Mouse (Mus musculus) brown adipose tissue, adult 24 weeks (tissue): ENCODE measurements at regions not wholly inside any gene's neighbourhood (a gene's known extent, or its start where the extent isn't known, plus 50 kb on each side); places are given as distances from the start of the nearest gene placed in this dataset.

Source experiments
- H3K27ac ChIP-seq: fragments of 200-500 bp; replicated peaks from 2 replicates; pipeline ENCODE4 v1.5.1; 2012; ENCODE audit warnings: low read depth, mild to moderate bottlenecking, low read length
- H3K4me1 ChIP-seq: fragments of 200-500 bp; 2 replicates; pipeline ENCODE4 v1.6.1; 2012; ENCODE audit warnings: low read length, mixed read lengths; ENCODE audit not compliant: control insufficient read depth, insufficient read depth, insufficient read length
- H3K4me3 ChIP-seq: fragments of 200-500 bp; 2 replicates; pipeline ENCODE4 v1.5.1; 2012; ENCODE audit warnings: low read depth, mild to moderate bottlenecking, low read length, moderate library complexity; ENCODE audit not compliant: insufficient read depth

DNA sequence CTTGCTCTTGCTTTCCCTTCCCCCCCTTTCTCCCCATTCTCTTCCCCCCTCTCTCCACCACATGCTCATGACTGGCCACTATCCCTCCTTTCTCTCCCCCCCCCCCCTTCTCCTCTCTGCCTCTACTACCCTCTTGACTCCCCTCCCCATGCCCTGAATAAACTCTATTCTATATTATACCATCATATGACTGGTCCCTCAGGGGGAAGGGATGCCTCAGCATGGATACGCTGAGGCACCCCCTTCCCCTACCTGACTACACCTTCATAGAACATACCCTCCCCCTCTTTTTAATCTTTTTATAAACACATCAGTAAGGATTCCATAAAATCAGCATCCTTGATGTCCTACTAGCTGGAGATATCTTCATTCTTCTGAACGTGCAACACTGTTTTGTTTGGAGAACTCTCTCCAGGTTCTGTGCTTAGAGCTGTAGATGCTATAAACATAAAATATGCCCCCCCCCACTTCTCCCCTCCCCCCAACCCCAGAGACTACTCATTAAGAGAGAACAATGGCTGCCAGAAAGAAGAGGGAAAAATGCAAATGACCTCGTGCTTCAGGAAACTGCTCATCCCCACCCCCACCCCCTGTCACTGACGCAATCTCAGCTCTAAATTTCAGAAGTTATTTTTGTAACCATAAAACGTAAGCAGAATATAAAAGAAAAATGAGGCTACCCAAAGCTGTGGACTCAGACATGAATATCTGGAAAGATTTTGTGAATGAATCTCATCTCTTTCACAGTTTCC, 102.3 kb downstream of the Pja2 start:
- Histone ChIP-seq H3K27ac (no peak overlapping the region), H3K4me3 (no peak overlapping the region), H3K4me1 (no peaks in the 10 kb centered on the region)

- Histone ChIP-seq H3K4me3 (no peak overlapping the region), H3K27ac (peak overlapping the region; percentile 52; the same call in 1 of the 2 replicates), H3K4me1 (no peaks in the 10 kb centered on the region)
Observed at GRCm38 (mm10) chr17:64214599-64214998, 117.1 kb downstream of the Pja2 start.

GRCm38 (mm10) chr17:64213251-64213650, 118.5 kb downstream of the Pja2 start:
- H3K4me1 ChIP-seq = no peaks in the 10 kb centered on the region
- no peak overlapping the region for H3K4me3 ChIP-seq
- no peak overlapping the region for H3K27ac ChIP-seq

DNA sequence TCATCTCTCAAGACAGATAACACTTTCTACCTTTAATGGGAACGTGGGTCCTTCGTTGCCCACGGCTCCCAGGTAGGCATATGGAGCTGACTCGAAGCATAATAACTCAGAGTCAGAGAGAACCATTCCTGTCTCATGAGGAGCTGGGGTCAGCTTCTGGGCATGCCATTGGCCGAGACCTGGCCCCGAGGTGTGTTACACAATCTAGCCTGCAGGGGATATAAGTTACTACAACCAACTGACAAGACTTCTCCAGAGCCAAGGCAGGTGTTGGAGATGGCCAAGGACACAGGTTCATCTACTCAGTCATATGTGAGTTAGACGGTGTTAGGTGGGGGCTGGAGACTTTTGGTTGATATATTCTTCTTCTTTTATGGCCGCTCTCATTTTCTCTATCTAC, 120.4 kb downstream of the Pja2 start:
- no peak overlapping the region for H3K27ac ChIP-seq
- H3K4me3 ChIP-seq = no peak overlapping the region
- H3K4me1 ChIP-seq = no peaks in the 10 kb centered on the region

- Histone ChIP-seq H3K27ac (no peak overlapping the region), H3K4me3 (no peak overlapping the region), H3K4me1 (no peaks in the 10 kb centered on the region)
Observed at GRCm38 (mm10) chr17:64210366-64210765, 121.3 kb downstream of the Pja2 start.

GRCm38 (mm10) chr17:64209640-64210039, 122.1 kb downstream of the Pja2 start:
- no peaks in the 10 kb centered on the region for H3K4me1 ChIP-seq
- no peak overlapping the region for H3K4me3 ChIP-seq
- no peak overlapping the region for H3K27ac ChIP-seq

DNA sequence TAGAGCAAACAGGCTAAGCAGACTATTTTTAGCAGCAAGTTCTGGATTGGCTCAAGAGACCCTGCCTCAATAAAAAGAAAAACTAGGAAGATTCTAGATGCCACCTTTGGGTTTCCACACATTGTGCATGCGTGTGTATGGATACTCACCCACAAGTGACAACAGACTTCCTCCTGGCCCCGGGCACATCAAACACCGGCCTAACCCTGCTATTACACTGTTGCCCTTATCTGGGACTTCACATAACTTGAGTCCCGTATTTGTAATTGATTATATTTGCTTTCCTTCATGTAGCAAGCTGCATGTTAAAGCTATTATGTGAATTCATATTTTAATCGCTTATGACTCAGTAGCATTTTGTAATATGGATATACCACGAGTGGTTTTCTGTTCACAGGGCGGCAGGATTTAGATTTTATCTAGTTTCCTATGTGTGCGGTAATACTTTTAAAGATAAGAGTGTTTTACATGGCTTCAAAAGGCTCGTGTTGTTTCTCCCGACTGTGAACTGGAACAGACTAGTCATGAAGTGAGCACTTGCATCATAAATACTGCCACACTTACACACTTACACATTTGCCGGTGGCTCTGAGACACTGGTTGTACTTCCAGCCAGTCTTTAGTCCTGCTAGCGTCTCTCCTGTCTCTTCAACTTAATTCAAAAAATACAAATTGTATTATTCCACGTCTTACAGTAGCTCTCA, 123.4 kb downstream of the Pja2 start:
- Histone ChIP-seq H3K4me1 (no peaks in the 10 kb centered on the region), H3K27ac (no peak overlapping the region), H3K4me3 (no peak overlapping the region)

DNA sequence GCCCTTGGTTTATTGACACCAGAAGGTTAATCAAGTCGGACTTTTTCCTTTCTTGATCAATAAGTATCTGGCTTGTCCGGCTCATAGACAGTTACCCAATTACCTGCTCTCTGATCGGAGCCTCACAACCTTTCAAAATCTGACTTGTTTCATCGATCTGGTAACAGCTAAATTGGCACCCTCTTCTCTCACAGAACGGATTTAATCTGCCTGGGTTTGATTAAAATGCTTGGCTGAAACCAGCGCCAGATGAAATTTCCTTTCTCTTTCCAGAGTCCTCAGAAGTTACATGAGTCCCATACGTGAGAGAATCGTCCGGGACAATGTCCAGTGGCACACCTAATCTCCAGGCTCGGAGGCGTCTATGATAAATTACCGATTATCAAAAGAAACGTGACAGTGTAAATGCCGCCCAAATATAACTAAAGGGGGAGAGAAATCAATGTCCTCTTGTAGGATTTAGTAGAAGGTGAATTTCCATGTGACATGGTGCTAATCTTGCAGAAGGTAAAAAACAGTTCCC, 125.5 kb downstream of the Pja2 start:
- Histone ChIP-seq H3K27ac (no peak overlapping the region), H3K4me1 (0 out of 2 replicates have a peak, but pooled peaks cover 2% of the 10 kb centered on the region), H3K4me3 (no peak overlapping the region)

- Histone ChIP-seq H3K4me3 (no peak overlapping the region), H3K4me1 (0 out of 2 replicates have a peak, but pooled peaks cover 2% of the 10 kb centered on the region), H3K27ac (no peak overlapping the region)
Observed at GRCm38 (mm10) chr17:64203611-64204010, 128.1 kb downstream of the Pja2 start.

GRCm38 (mm10) chr17:64202248-64202647, 129.5 kb downstream of the Pja2 start:
- Histone ChIP-seq H3K27ac (no peak overlapping the region), H3K4me3 (no peak overlapping the region), H3K4me1 (0 out of 2 replicates have a peak, but pooled peaks cover 2% of the 10 kb centered on the region)

DNA sequence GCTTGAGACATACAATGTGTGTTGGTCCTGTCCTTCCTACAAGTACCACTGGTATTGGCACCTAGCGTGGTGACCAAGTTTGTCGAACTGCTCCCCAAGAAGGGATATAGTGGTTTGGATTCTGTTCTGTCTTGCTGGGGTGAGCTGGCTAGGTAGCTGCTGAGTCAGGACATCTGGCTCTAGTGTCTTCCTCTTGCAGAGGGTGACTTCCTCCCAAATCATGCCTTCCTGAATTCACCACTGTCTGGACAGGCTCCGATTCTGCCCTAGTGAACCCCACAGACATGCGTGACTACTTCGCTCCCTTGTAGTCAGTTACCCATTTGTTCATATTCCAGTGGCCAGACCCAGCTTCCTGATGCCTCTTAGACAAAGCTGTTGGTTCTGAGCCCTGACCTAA, 130.1 kb downstream of the Pja2 start:
- H3K27ac ChIP-seq = no peak overlapping the region
- no peak overlapping the region for H3K4me3 ChIP-seq
- H3K4me1 ChIP-seq = 0 out of 2 replicates have a peak, but pooled peaks cover 2% of the 10 kb centered on the region

GRCm38 (mm10) chr17:64200092-64200877, 131.4 kb downstream of the Pja2 start:
- H3K4me1 ChIP-seq = 0 out of 2 replicates have a peak, but pooled peaks cover 2% of the 10 kb centered on the region
- H3K27ac ChIP-seq = no peak overlapping the region
- H3K4me3 ChIP-seq = no peak overlapping the region

DNA sequence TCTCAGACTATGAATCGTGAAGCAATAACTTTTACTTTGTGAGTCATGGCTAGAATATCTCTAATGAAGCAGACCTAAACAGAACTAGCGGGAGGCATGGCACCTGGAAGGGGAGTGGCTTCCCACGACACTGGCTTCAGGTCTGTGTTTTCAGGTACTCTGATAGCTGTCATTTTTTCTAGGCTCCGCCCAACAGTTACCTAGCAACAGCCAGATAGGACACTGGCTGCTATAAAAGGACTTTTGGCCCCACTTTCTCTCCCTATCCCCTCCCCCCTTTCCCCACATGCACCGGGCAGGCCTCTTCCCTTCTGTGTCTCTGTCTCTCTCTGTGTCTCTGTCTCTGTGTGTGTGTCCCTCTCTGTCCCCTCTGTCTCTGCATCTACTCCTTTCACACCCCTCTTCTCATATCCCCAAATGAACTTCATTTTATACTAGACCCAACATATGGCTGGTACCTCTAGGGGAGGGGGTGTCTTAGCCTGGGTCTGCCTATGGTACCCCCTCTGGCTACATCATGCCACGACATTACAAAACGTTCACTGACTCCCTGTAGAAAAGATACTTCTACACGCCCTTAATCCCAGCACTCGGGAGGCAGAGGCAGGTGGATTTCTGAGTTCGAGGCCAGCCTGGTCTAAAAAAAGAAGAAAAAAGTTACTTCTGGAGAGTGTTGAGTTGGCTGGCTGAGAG, 132.3 kb downstream of the Pja2 start:
- H3K4me3 ChIP-seq = no peak overlapping the region
- no peak overlapping the region for H3K27ac ChIP-seq
- H3K4me1 ChIP-seq = 0 out of 2 replicates have a peak, but pooled peaks cover 2% of the 10 kb centered on the region

GRCm38 (mm10) chr17:64196437-64196836, 135.3 kb downstream of the Pja2 start:
- H3K27ac ChIP-seq = no peak overlapping the region
- no peak overlapping the region for H3K4me3 ChIP-seq
- 0 out of 2 replicates have a peak, but pooled peaks cover 2% of the 10 kb centered on the region for H3K4me1 ChIP-seq
